Mouse (Mus musculus): Measurements from ENCODE around the gene Serpina3g.

DNA sequence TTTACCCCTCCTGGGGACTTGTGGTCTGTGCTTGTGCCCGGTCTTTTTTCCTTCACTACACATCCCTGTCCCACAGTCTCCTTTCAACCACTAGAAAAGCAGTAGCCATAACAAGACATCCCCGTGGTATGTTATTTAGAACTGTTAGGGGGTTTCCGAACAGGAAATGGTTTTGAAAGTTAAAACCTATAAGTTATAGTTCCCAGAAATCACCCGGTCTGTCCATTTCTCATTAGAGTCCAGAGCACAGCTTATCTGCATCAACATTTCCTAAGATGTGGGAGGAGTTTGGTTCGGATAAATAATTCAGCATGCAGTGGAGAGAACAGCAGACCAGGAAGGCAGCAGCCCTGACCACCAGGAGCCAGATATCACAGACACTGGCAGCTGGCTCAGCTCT lies at the start of gene Serpina3g:
- TF ChIP-seq POLR2A (IDR thresholded peaks at IDR 0.05; ENCODE audit: insufficient read depth, low read length) (no peak), EP300 (IDR thresholded peaks at IDR 0.05; ENCODE audit: insufficient read depth, low read depth, low read length) (no peak)
